Mouse (Mus musculus): ENCODE results near the gene Dnase1l3. TPM values are rescaled to one million over a fixed set of nuclear protein-coding genes. Genes with fewer than 3 reads are reported as not detected.

The Dnase1l3 gene
- polyA plus RNA-seq, 1 experiment from 2014 or later, result not detected

DNA sequence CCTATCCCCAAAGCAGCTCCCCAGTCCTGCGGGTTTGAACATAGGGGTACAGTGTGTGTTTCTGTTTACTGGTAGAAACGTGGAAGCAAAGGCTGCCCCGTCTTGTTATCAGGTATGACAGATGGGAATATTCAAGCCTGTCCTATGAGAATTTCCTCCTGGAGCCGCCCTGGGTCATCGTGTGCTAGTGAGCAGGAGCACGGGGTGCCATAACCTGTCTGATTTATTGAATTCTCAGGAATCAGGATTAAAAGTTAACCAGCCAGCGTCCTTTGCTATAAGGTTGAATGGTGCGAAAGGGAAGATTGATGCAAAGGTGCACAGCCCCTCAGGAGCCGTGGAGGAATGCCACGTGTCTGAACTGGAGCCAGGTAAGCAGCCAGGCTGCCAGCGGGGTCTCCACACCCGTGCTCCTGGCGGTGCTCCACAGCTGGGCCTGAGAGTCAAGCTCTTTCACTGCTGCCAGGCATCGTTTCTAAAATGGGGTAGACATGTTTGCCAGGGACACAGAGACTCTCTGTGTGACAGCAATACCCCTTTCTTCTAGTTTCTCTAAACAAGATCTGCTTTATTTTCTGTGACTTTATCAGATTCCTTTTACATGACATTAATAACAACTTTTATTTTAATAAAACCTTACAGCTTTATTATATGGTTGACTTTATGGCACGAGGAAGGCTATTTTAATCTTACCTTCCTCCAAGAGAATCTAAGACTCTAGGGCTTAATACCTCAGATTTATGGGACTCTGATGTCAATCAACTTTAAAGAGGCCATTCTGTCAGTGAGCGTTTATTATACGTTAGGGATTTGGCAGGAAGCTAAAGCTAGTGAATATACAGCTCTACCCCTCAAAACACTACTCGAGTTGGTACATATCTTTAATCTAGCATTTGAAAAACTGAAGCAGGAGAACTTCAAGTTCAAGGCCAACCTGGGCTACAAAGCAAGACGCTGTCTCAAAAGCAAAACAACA is 55.3 kb downstream of the Dnase1l3 start:
- Histone ChIP-seq H3K9me3 (replicated peaks) (no peaks in the 10 kb centered on the region), H3K27me3 (ENCODE audit: low read depth, poor library complexity, severe bottlenecking) (no peaks in the 10 kb centered on the region), H3K4me1 (peaks cover 6% of the 10 kb centered on the region; the same call in 1 of the 2 replicates), H3K4me3 (no peak overlapping the region), H3K27ac (replicated peaks) (no peak overlapping the region), H3K36me3 (peaks cover 53% of the 10 kb centered on the region)
- no peak for DNase-seq (ENCODE audit: low spot score)
- WGBS, result 93% methylated on average over 19 of the region's 19 CpGs

DNA sequence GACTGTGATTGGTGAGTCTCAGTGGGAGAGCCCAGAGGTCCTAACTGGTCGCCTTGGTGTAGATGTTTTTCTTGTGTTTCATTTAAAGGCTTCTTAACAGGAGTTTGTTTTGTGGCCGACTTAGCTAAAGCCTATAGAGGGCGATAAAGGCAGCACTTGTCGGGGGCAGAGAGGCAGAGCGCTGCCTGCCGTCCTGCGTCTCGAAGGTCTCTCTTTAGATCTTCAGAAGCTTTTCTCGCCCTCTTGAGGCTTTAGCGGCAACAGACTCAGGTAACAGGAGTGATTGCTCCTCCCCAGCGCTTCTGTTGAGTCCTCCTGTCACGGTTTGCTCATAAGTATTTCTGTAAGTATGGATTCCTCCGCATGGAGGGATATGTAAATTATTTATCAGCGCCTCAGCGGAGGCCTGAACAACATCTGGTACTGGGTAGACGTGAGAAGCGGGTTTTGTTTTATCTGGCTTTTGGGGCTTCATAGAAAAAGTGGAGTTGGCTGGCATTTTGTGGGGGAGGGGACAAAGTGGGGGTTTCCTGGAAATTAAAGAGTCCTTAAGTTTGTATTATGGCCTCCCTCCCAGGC is 57.2 kb downstream of the Dnase1l3 start:
- H3K36me3 ChIP-seq, result peaks cover 58% of the 10 kb centered on the region
- WGBS, result 24% methylated on average over 17 of the region's 17 CpGs
- H3K4me1 ChIP-seq, result peaks cover 6% of the 10 kb centered on the region; the same call in 1 of the 2 replicates
- H3K27me3 ChIP-seq (ENCODE audit: low read depth, poor library complexity, severe bottlenecking), result no peaks in the 10 kb centered on the region
- H3K4me3 ChIP-seq, result peak overlapping the region; percentile 31; the same call in 1 of the 2 replicates
- H3K9me3 ChIP-seq (replicated peaks), result no peaks in the 10 kb centered on the region
- DNase-seq (ENCODE audit: low spot score), result peak; percentile 39
- no peak overlapping the region for H3K27ac ChIP-seq (replicated peaks)

DNA sequence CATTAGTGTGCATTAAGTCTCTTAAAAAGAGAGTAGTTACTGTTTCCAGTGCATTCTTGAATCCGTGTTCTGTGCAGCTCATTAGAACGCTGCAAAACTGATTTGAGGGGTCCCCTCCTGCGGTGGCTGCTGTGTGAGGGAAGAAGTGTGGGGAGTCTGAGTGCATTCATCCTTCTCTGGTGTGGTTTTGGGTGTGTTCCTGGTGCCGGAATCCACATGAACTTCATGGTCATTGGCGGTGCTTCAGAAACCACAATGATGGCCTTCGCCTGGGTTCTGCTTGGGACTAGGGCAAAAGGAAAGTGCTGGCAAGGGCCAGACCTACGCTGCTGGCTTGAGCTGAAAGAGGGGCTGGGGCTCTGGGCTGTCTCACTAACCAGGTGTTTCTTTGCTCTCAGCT is 60.2 kb downstream of the Dnase1l3 start:
- 94% methylated on average over 7 of the region's 7 CpGs for WGBS
- no peaks in the 10 kb centered on the region for H3K9me3 ChIP-seq (replicated peaks)
- no peak overlapping the region for H3K27ac ChIP-seq (replicated peaks)
- no peaks in the 10 kb centered on the region for H3K27me3 ChIP-seq (ENCODE audit: low read depth, poor library complexity, severe bottlenecking)
- no peak overlapping the region for H3K4me3 ChIP-seq
- no peak for DNase-seq (ENCODE audit: low spot score)
- peaks cover 6% of the 10 kb centered on the region; the same call in 1 of the 2 replicates for H3K4me1 ChIP-seq
- peaks cover 68% of the 10 kb centered on the region for H3K36me3 ChIP-seq

DNA sequence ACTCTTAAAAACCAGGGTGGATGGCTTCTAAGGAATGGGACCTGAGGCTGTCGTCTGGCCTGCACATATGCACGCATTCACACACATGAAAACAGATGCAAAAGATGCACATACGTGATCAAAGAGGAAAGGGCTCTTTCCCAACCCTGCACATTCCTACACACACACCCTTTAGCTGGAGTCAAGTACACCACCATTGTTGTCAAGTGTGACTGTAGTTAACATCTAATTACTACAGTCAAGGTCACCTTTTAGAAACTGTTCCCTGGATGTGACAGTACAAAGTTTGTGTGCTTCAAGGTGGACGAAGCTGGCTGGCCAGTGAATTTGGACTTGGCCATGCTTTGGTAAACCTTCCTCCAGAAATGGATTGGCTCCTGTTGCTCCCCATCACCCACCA is 62.2 kb downstream of the Dnase1l3 start:
- WGBS, result 88% methylated on average over 4 of the region's 4 CpGs
- Histone ChIP-seq H3K4me1 (peaks cover 3% of the 10 kb centered on the region; the same call in 1 of the 2 replicates), H3K27ac (replicated peaks) (no peak overlapping the region), H3K36me3 (peaks cover 85% of the 10 kb centered on the region), H3K4me3 (no peak overlapping the region), H3K27me3 (ENCODE audit: low read depth, poor library complexity, severe bottlenecking) (no peaks in the 10 kb centered on the region), H3K9me3 (replicated peaks) (no peaks in the 10 kb centered on the region)
- no peak for DNase-seq (ENCODE audit: low spot score)

DNA sequence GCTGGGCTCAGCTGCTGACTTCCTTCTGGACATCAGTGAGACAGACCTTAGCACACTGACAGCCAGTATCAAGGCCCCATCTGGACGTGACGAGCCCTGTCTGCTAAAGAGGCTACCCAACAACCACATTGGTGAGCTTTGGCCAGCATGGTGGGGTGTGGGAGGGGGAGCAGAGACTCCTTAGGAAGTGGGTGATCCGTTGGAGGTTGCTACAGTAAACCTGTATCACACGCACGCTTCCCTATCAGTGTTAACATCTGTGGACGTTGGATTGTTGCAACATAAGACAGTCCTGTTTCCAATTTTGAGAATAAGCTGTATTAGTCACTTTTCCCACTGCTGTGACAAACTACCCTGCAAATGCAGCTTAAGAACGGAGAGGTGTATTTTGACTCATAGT is 65.3 kb downstream of the Dnase1l3 start:
- no peak for DNase-seq (ENCODE audit: low spot score)
- Histone ChIP-seq H3K9me3 (replicated peaks) (no peaks in the 10 kb centered on the region), H3K27ac (replicated peaks) (no peak overlapping the region), H3K36me3 (peaks cover 90% of the 10 kb centered on the region), H3K4me3 (no peak overlapping the region), H3K27me3 (ENCODE audit: low read depth, poor library complexity, severe bottlenecking) (no peaks in the 10 kb centered on the region), H3K4me1 (no peaks in the 10 kb centered on the region)
- 90% methylated on average over 7 of the region's 7 CpGs for WGBS

DNA sequence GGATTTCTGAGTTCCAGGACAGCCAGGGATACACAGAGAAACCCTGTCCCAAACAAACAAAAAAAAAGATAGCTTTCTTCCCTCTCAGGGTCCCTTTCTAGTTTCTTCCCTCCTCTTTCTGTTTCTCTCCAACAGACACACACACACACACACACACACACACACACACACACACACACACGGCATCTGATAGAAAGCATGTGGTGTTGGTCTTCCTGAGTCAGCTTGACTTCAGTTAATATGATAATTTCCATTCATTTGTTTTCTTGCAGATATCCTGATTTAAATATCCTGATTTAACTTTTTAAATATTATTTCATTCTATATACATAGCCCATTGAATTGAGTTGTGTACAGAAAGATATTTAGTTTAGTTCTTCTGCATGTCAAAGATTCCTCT is 66.0 kb downstream of the Dnase1l3 start:
- 89% methylated on average over 1 of the region's 1 CpGs for WGBS
- no peak overlapping the region for H3K4me3 ChIP-seq
- no peak for DNase-seq (ENCODE audit: low spot score)
- H3K27ac ChIP-seq (replicated peaks), result no peak overlapping the region
- H3K36me3 ChIP-seq, result peaks cover 90% of the 10 kb centered on the region
- H3K9me3 ChIP-seq (replicated peaks), result no peaks in the 10 kb centered on the region
- no peaks in the 10 kb centered on the region for H3K4me1 ChIP-seq
- H3K27me3 ChIP-seq (ENCODE audit: low read depth, poor library complexity, severe bottlenecking), result no peaks in the 10 kb centered on the region

DNA sequence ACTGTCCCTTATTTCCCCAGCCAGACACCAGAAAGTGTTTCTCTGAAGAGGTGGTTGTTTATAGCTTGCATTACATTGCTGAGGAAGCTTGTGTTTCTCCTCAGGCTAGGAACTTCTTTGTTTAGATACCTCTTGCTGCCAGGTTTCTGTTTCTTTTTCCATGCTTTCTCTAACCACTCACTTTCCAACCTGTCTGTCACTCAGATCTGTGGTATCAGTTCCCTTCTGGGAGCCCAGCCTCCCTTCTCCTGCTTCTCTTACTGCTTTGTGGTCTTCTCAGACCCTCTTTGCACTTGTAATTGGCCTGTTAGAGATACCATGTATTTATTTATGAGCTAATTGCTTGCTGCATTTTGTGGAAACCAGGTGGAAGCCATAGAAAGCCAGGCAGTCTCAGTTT is 70.7 kb downstream of the Dnase1l3 start:
- H3K27ac ChIP-seq (replicated peaks), result no peak overlapping the region
- no peak for DNase-seq (ENCODE audit: low spot score)
- no peaks in the 10 kb centered on the region for H3K4me1 ChIP-seq
- peaks cover 85% of the 10 kb centered on the region for H3K36me3 ChIP-seq
- no peak overlapping the region for H3K4me3 ChIP-seq
- no peaks in the 10 kb centered on the region for H3K27me3 ChIP-seq (ENCODE audit: low read depth, poor library complexity, severe bottlenecking)
- H3K9me3 ChIP-seq (replicated peaks), result no peaks in the 10 kb centered on the region

DNA sequence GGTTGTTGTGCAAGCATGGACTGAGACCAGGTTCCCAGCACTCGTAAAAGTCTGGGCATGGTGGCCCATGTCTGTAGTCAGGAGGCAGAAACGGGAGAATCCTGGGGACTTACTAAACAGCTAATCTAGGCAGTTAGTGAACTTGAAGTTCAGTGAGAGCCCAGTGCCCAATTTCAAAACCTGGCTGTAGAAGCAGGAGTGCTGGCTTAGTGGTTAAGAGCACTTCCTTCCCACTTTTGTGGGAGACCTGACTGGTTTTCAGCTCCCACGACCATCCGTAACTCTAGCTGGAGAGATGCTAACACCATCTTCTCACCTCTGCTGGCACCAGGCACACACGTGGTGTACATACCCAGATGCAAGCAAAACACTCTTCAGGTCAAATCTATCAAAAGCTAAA is 72.9 kb downstream of the Dnase1l3 start:
- no peaks in the 10 kb centered on the region for H3K27me3 ChIP-seq (ENCODE audit: low read depth, poor library complexity, severe bottlenecking)
- WGBS, result 89% methylated on average over 5 of the region's 5 CpGs
- no peaks in the 10 kb centered on the region for H3K9me3 ChIP-seq (replicated peaks)
- no peaks in the 10 kb centered on the region for H3K4me1 ChIP-seq
- peaks cover 88% of the 10 kb centered on the region for H3K36me3 ChIP-seq
- no peak overlapping the region for H3K4me3 ChIP-seq
- H3K27ac ChIP-seq (replicated peaks), result no peak overlapping the region
- DNase-seq (ENCODE audit: low spot score), result no peak

DNA sequence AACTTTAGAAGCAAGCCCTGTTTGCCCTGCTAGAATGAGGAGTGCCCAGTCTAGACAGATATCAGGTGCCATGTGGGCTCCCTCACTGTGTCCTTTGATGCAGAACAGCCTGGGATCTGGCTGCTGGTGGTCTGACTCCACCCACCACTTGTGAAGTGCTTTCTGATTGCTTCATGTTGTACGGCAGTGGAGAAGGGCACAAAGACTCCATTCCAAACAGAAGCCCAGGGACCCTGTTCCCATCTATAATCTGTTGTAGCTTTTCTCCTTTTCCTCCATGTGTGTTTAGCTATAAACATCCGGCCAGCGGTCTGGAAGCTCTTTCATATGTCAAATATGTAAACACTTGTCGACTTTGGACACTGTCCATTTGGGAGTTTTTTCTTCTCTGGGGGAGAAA is 74.5 kb downstream of the Dnase1l3 start:
- 81% methylated on average over 4 of the region's 4 CpGs for WGBS
- H3K36me3 ChIP-seq, result peaks cover 91% of the 10 kb centered on the region

DNA sequence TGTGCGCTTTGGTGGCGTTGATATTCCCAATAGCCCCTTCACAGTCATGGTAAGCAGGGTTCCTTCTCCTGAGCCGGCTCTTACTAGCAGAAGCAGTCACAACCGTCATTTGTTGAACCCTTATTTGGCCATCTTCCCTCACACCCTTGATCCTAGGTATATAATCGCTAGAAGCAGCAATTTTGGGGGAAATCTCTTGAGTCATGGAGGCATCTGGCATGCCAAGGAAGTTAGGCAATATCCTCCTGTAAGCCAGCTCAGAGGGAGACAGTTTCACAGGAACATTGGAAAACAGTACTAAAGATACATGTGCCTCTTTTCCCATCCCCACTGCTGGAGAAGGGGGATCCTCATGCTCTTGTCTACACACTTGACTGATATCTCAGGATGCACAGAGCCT is 75.1 kb downstream of the Dnase1l3 start:
- H3K27ac ChIP-seq (replicated peaks), result no peak overlapping the region
- H3K9me3 ChIP-seq (replicated peaks), result no peaks in the 10 kb centered on the region
- H3K4me3 ChIP-seq, result no peak overlapping the region
- 92% methylated on average over 5 of the region's 5 CpGs for WGBS
- H3K4me1 ChIP-seq, result no peaks in the 10 kb centered on the region
- DNase-seq (ENCODE audit: low spot score), result no peak
- no peaks in the 10 kb centered on the region for H3K27me3 ChIP-seq (ENCODE audit: low read depth, poor library complexity, severe bottlenecking)
- peaks cover 90% of the 10 kb centered on the region for H3K36me3 ChIP-seq

More for the DNA sequence above, 74.5 kb downstream of the Dnase1l3 start:
- Histone ChIP-seq H3K4me1 (no peaks in the 10 kb centered on the region), H3K4me3 (no peak overlapping the region), H3K9me3 (replicated peaks) (no peaks in the 10 kb centered on the region), H3K27ac (replicated peaks) (no peak overlapping the region), H3K27me3 (ENCODE audit: low read depth, poor library complexity, severe bottlenecking) (no peaks in the 10 kb centered on the region)
- DNase-seq (ENCODE audit: low spot score), result no peak

DNA sequence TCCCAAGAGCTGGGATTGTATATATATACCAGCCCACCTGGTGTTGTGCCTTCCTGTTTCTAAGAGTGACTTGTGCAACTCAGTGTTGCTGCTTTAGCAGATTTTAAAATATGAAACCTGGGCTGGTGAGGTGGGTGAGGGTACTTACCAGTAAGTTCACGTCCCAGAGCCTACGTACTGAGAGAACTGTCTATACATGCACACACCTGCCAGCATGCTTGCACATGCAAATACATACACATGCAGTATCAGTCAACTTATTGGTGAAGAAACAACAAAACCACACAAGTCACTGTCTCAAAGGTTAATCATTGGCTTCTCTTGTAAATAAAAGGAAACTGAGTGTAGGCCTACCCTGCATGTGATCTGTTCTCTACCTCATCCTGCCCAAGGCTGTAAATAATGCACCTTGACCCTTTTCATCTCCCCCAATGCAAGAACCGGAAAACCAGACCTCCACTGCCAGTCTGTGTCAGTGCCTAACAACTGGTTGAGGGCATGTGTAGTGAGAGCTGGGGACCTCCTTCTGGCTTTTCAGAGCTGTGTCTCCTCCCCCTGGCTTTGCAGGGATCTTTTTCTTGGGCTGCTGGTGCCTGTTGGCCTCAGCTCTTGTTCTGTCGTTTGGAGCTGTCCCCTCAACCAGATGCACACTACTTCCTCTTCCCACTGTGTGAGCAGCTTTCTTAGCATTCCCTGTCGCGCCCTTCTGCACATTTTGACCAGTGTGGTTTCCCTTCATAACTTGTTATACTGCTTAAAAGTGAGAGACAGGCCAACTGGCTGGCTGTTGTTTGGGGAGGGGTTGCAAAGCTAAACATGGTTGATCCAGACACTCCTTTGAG is 76.0 kb downstream of the Dnase1l3 start:
- no peaks in the 10 kb centered on the region; the same call in 1 of the 2 replicates for H3K4me1 ChIP-seq
- no peaks in the 10 kb centered on the region for H3K27me3 ChIP-seq (ENCODE audit: low read depth, poor library complexity, severe bottlenecking)
- no peaks in the 10 kb centered on the region for H3K9me3 ChIP-seq (replicated peaks)
- no peak overlapping the region for H3K4me3 ChIP-seq
- H3K36me3 ChIP-seq, result peaks cover 87% of the 10 kb centered on the region
- DNase-seq (ENCODE audit: low spot score), result no peak
- H3K27ac ChIP-seq (replicated peaks), result no peak overlapping the region
- 86% methylated on average over 6 of the region's 6 CpGs for WGBS

All from midbrain, embryonic 10.5 days (tissue).